ENCODE assay signal across 8 mouse cellular contexts in genomic region chr11:60536180-60536858, GRCm38 (mm10). TPM values are rescaled to one million over a fixed set of nuclear protein-coding genes. Genes with fewer than 3 reads are reported as not detected.
A peak's percentile ranks its signal among the peaks of the same experiment; 100 is the strongest.
DNase-seq lines count a peak whose midpoint lies in the region; ATAC-seq lines count a peak whose summit lies in the region.

TSS of gene Alkbh5 (plus strand) at chr11:60536381.

- no peak for DNase-seq in thymus, postnatal 0 days (ENCODE audit: low spot score)
- no peak for DNase-seq in thymus, postnatal 10 days (ENCODE audit: low spot score in 2 of 2)
- peak; percentile 51 to 56 for DNase-seq in cerebellum, postnatal 25 days
- DNase-seq in frontal cortex, postnatal 36 days (ENCODE audit: low spot score in 2 of 2), result peak; percentile 39 to 45
- DNase-seq in left cerebral cortex, adult 18-20 months (ENCODE audit: low spot score in 2 of 2), result peak; percentile 15 to 22
- DNase-seq in lung, postnatal 36 days, result peak; percentile 37
- peak; percentile 43 for DNase-seq in right cerebral cortex, postnatal 25 days

- peak within 1 kb of the TSS; percentile 92 for H3K9ac ChIP-seq in hindbrain, embryonic 13.5 days

- peak within 1 kb of the TSS; percentile 100 for H3K4me2 ChIP-seq in hindbrain, embryonic 13.5 days

- no peaks in the 10 kb centered on the region for H3K27me3 ChIP-seq in hindbrain, embryonic 13.5 days

- WGBS in hindbrain, embryonic 13.5 days, result 15% methylated on average over 9 of the region's 9 CpGs

- H3K27ac ChIP-seq in hindbrain, embryonic 13.5 days, result peak within 1 kb of the TSS; percentile 99

- H3K4me1 ChIP-seq in hindbrain, embryonic 13.5 days (replicated peaks), result peaks cover 35% of the 10 kb centered on the region

- H3K4me3 ChIP-seq in hindbrain, embryonic 13.5 days, result peak within 1 kb of the TSS; percentile 96

- ATAC-seq in hindbrain, embryonic 13.5 days (ENCODE audit: low FRiP score), result no peak

- H3K9me3 ChIP-seq in hindbrain, embryonic 13.5 days, result no peaks in the 10 kb centered on the region

- H3K36me3 ChIP-seq in hindbrain, embryonic 13.5 days, result no peaks in the 10 kb centered on the region

RNA-seq across cellular contexts. Expression of gene Alkbh5, which starts in this region (rescaled TPM):
- 31.8 and 41.4 TPM in 2 replicates for polyA plus RNA-seq in thymus, postnatal 0 days (2015; fragmentation: Nextera tagmentation; extraction: Ambion mirVana)
- 23.5 and 24.9 TPM in 2 replicates for polyA plus RNA-seq in hindbrain, embryonic 13.5 days (2015; fragmentation: Nextera tagmentation; extraction: Ambion mirVana)
- total RNA-seq in left cerebral cortex, adult 18-20 months (2021), result 10 to 100 TPM; 61.0 to 62.5 TPM

Comparison
In these comparisons a context has a peak if more than half of its experiments do, and no peak if none do; other contexts are left out.
1. DNase-seq: peak in cerebellum, postnatal 25 days (2 of 2), frontal cortex, postnatal 36 days (2 of 2), left cerebral cortex, adult 18-20 months (2 of 2), lung, postnatal 36 days (single experiment) and right cerebral cortex, postnatal 25 days (single experiment); none in thymus, postnatal 0 days (single experiment) and thymus, postnatal 10 days (0 of 2).